Mouse (Mus musculus): ENCODE data around the gene Hmgcl. TPM values are rescaled to one million over a fixed set of nuclear protein-coding genes. Genes with fewer than 3 reads are reported as not detected.

The Hmgcl gene
- polyA plus RNA-seq, 1 experiment from 2014 or later = 57.6 TPM

DNA sequence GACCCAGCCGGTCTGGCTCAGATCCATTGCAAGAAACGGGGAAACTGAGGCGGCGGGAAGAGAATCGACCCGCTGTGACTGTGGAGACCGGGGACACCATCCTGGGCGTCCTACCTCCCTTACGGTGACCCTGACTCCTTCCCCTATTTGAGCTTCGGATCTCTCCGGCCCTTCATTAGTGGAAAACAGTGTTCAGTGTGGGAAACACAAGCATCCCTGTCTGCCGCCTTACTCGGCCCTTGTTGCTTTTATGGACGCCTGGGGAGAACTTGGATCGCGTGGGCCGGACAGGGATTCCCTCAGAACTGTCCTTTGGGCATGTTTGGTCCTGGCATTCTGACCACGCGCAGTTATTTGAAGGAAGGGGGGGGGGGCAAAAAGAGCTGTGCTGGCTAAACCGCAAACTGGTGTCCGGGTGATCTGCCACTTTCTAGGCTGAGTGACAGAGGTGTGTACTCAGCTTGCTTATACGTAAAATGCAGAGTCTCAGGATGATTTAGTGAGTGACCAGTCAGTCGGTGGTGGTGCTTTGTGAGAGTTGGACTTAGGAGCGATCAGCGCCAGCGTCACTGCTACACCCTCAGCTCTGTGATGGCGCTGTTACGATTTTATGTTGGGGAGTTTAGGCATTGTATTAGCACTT, 532 bp downstream of the Hmgcl start:
- Histone ChIP-seq H3K4me3 (replicated peaks; ENCODE audit: low read depth, low read length) (peak overlapping the region; percentile 72), H3K9ac (replicated peaks; ENCODE audit: low read length) (peak overlapping the region; percentile 68), H3K27me3 (ENCODE audit: control insufficient read depth, insufficient read depth, low read length) (no peaks in the 10 kb centered on the region), H3K4me2 (ENCODE audit: low read length) (peak overlapping the region; percentile 65), H3K36me3 (ENCODE audit: control insufficient read depth, insufficient read depth, low read length) (peaks cover 9% of the 10 kb centered on the region), H3K27ac (replicated peaks; ENCODE audit: low read depth, low read length) (peak overlapping the region; percentile 58), H3K9me3 (ENCODE audit: control insufficient read depth, low read length) (no peaks in the 10 kb centered on the region), H3K4me1 (ENCODE audit: control insufficient read depth, insufficient read depth, low read length) (no peaks in the 10 kb centered on the region)
- DNase-seq (peak; percentile 37), ATAC-seq (ENCODE audit: low FRiP score, low TSS enrichment) (peak; percentile 62; the same call in 1 of the 2 replicates)
- WGBS = 2% methylated on average over 28 of the region's 28 CpGs

DNA sequence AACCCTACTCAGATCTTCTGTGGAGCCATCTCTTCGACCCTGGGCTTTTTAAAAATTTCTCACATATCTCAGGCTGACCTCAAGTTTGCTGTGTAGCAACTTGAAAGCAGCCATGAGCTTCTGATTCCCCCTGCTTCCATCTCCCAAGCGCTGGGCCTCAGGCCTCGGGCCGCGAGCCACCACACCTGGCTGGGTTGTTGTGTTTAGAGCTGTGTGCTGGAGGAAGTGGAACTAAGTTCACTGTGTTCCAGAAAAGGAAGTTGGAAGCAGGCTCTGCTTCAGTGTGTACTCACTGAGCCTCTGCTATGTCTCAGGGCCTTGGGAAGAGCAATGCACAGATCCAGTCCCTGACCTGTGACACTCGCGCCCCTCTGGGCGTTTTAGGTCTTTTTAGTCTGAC, 1.9 kb downstream of the Hmgcl start:
- WGBS = 96% methylated on average over 8 of the region's 8 CpGs
- no peaks in the 10 kb centered on the region for H3K9me3 ChIP-seq (ENCODE audit: control insufficient read depth, low read length)
- H3K36me3 ChIP-seq (ENCODE audit: control insufficient read depth, insufficient read depth, low read length) = peaks cover 18% of the 10 kb centered on the region
- no peak overlapping the region for H3K9ac ChIP-seq (replicated peaks; ENCODE audit: low read length)
- no peaks in the 10 kb centered on the region for H3K4me1 ChIP-seq (ENCODE audit: control insufficient read depth, insufficient read depth, low read length)
- H3K27me3 ChIP-seq (ENCODE audit: control insufficient read depth, insufficient read depth, low read length) = no peaks in the 10 kb centered on the region
- no peak overlapping the region for H3K27ac ChIP-seq (replicated peaks; ENCODE audit: low read depth, low read length)
- no peak overlapping the region for H3K4me2 ChIP-seq (ENCODE audit: low read length)
- DNase-seq = no peak
- H3K4me3 ChIP-seq (replicated peaks; ENCODE audit: low read depth, low read length) = no peak overlapping the region
- no peak for ATAC-seq (ENCODE audit: low FRiP score, low TSS enrichment)

DNA sequence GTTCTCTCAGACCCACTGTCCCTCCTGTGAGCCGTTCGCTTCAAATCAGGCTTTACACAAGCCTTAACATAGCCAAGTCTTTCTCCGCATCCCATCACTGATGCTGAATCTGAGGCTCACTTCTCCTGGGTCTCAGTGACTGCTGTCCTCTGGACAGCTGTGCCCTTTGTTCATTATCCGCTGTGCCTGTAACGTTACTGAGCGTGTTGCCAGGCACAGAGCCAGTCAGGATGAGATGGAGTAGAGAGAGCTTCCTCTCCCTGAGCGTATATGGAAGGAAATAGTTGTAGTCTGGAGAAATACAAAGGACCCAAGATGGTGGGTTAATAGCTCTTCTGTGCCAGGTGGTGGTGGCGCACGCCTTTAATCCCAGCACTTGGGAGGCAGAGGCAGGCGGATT, 3.2 kb downstream of the Hmgcl start:
- H3K4me1 ChIP-seq (ENCODE audit: control insufficient read depth, insufficient read depth, low read length) = no peaks in the 10 kb centered on the region
- no peak overlapping the region for H3K4me2 ChIP-seq (ENCODE audit: low read length)
- H3K9ac ChIP-seq (replicated peaks; ENCODE audit: low read length) = no peak overlapping the region
- DNase-seq (no peak), ATAC-seq (ENCODE audit: low FRiP score, low TSS enrichment) (no peak)
- H3K9me3 ChIP-seq (ENCODE audit: control insufficient read depth, low read length) = no peaks in the 10 kb centered on the region
- H3K27me3 ChIP-seq (ENCODE audit: control insufficient read depth, insufficient read depth, low read length) = no peaks in the 10 kb centered on the region
- WGBS = 87% methylated on average over 10 of the region's 10 CpGs
- H3K36me3 ChIP-seq (ENCODE audit: control insufficient read depth, insufficient read depth, low read length) = peaks cover 20% of the 10 kb centered on the region
- no peak overlapping the region for H3K4me3 ChIP-seq (replicated peaks; ENCODE audit: low read depth, low read length)
- no peak overlapping the region for H3K27ac ChIP-seq (replicated peaks; ENCODE audit: low read depth, low read length)

DNA sequence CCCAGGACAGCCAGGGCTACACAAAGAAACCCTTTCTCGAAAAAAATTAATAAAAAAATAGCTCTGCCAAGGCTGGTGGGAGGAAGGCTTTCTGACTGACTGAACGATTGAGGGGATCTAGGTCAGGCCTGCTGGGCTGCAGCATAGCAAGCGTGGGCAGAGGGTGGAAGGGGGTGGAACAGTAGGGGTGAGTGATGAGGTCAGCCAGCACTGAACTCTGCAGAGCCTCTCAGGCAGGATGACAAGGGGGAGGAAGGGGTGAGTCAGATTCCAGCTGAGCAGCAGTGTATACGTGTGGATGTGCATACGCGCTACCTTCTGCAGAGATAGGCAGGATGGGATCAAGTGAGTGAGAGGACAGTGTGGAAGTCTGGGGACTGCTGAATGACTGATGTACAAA, 3.7 kb downstream of the Hmgcl start:
- Histone ChIP-seq H3K27me3 (ENCODE audit: control insufficient read depth, insufficient read depth, low read length) (no peaks in the 10 kb centered on the region), H3K4me1 (ENCODE audit: control insufficient read depth, insufficient read depth, low read length) (no peaks in the 10 kb centered on the region), H3K4me3 (replicated peaks; ENCODE audit: low read depth, low read length) (no peak overlapping the region), H3K9me3 (ENCODE audit: control insufficient read depth, low read length) (no peaks in the 10 kb centered on the region), H3K27ac (replicated peaks; ENCODE audit: low read depth, low read length) (no peak overlapping the region), H3K36me3 (ENCODE audit: control insufficient read depth, insufficient read depth, low read length) (peaks cover 23% of the 10 kb centered on the region), H3K4me2 (ENCODE audit: low read length) (no peak overlapping the region), H3K9ac (replicated peaks; ENCODE audit: low read length) (no peak overlapping the region)
- ATAC-seq (ENCODE audit: low FRiP score, low TSS enrichment) (no peak), DNase-seq (no peak)
- 73% methylated on average over 6 of the region's 6 CpGs for WGBS

DNA sequence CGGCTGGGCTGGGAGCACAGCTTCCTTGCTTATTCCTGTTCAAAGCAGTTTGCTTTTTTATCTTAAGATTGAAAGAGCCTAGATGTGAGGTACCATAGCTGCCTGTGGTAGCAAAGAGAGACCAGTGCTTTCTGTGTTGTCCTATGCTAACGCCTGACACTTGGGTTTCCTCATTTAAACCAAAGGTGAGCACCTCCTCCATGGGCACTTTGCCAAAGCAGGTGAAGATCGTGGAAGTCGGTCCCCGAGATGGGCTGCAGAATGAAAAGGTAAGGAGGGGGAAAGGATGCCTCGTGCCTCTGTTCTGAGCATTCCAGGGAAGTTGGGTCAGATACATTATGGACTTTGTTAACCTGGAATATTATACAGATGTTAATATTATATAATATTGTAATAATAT, 4.1 kb downstream of the Hmgcl start:
- H3K27ac ChIP-seq (replicated peaks; ENCODE audit: low read depth, low read length) = no peak overlapping the region
- no peaks in the 10 kb centered on the region for H3K9me3 ChIP-seq (ENCODE audit: control insufficient read depth, low read length)
- no peaks in the 10 kb centered on the region for H3K4me1 ChIP-seq (ENCODE audit: control insufficient read depth, insufficient read depth, low read length)
- H3K4me2 ChIP-seq (ENCODE audit: low read length) = no peak overlapping the region
- WGBS = 92% methylated on average over 6 of the region's 6 CpGs
- H3K9ac ChIP-seq (replicated peaks; ENCODE audit: low read length) = no peak overlapping the region
- peaks cover 28% of the 10 kb centered on the region for H3K36me3 ChIP-seq (ENCODE audit: control insufficient read depth, insufficient read depth, low read length)
- no peaks in the 10 kb centered on the region for H3K27me3 ChIP-seq (ENCODE audit: control insufficient read depth, insufficient read depth, low read length)
- DNase-seq = no peak
- H3K4me3 ChIP-seq (replicated peaks; ENCODE audit: low read depth, low read length) = no peak overlapping the region
- no peak for ATAC-seq (ENCODE audit: low FRiP score, low TSS enrichment)

DNA sequence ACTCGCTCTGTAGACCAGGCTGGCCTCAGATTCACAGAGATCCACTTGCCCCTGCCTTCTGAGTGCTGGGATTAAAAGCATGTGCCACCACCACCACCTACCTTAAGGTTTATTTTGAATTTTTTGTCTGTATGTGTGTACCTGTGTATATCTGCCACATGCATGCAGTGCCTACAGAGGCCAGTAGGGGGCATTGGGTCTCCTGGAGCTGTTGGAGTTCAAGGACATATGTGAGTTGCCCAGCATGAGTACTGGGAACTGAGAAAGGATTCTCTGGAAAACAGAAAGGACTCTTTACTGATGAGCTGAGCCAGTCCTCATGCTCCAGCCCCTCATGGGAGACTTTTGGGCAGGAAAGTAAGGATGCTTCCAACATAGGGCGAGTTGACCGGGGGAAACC, 5.3 kb downstream of the Hmgcl start:
- Histone ChIP-seq H3K27me3 (ENCODE audit: control insufficient read depth, insufficient read depth, low read length) (no peaks in the 10 kb centered on the region), H3K27ac (replicated peaks; ENCODE audit: low read depth, low read length) (no peak overlapping the region), H3K4me1 (ENCODE audit: control insufficient read depth, insufficient read depth, low read length) (no peaks in the 10 kb centered on the region), H3K4me2 (ENCODE audit: low read length) (no peak overlapping the region), H3K4me3 (replicated peaks; ENCODE audit: low read depth, low read length) (no peak overlapping the region), H3K36me3 (ENCODE audit: control insufficient read depth, insufficient read depth, low read length) (peaks cover 34% of the 10 kb centered on the region), H3K9me3 (ENCODE audit: control insufficient read depth, low read length) (no peaks in the 10 kb centered on the region), H3K9ac (replicated peaks; ENCODE audit: low read length) (no peak overlapping the region)
- DNase-seq (no peak), ATAC-seq (ENCODE audit: low FRiP score, low TSS enrichment) (no peak)
- 98% methylated on average over 3 of the region's 3 CpGs for WGBS

DNA sequence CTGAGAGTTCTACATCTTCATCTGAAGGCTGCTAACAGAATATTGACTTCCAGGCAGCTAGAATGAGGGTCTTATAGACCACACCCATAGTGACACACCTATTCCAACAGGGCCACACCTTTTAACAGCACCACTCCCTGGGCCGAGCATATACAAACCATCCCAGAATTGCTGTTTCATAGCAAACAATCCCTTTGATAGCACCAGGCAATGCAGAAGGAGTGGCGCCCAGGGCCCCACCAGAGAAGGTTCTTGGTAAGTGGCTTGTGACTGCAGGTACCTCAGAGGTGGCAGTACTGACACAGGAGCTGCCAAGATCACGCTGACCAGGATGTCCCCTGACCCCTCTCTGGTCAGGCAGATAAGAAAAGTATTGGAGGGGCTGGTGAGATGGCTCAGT, 6.9 kb downstream of the Hmgcl start:
- ATAC-seq (ENCODE audit: low FRiP score, low TSS enrichment) = no peak
- Histone ChIP-seq H3K27ac (replicated peaks; ENCODE audit: low read depth, low read length) (no peak overlapping the region), H3K9ac (replicated peaks; ENCODE audit: low read length) (no peak overlapping the region), H3K27me3 (ENCODE audit: control insufficient read depth, insufficient read depth, low read length) (no peaks in the 10 kb centered on the region), H3K4me2 (ENCODE audit: low read length) (no peak overlapping the region), H3K9me3 (ENCODE audit: control insufficient read depth, low read length) (no peaks in the 10 kb centered on the region), H3K4me3 (replicated peaks; ENCODE audit: low read depth, low read length) (no peak overlapping the region), H3K36me3 (ENCODE audit: control insufficient read depth, insufficient read depth, low read length) (peaks cover 41% of the 10 kb centered on the region), H3K4me1 (ENCODE audit: control insufficient read depth, insufficient read depth, low read length) (no peaks in the 10 kb centered on the region)
- 92% methylated on average over 3 of the region's 3 CpGs for WGBS
- no peak for DNase-seq

DNA sequence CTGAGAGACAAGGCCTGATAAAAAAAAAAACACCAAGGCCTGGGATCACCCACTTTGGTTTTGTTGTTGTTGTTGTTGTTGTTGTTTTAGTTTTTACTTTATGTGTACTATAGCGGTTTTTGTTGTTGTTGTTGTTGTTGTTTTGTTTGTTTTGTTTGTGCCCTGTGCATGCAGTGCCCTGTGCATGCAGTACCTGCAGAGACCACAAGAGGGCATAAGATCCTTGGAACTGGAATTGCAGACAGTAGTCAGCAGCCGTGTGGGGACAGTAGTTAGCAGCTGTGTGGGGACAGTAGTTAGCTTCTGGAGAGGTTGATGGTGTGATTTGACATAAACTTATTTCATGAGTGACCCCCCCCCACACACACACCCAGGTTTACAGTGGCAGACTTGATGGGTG, 8.0 kb downstream of the Hmgcl start:
- ATAC-seq (ENCODE audit: low FRiP score, low TSS enrichment) = no peak; the same call in 1 of the 2 replicates
- no peak overlapping the region for H3K4me2 ChIP-seq (ENCODE audit: low read length)
- no peaks in the 10 kb centered on the region for H3K4me1 ChIP-seq (ENCODE audit: control insufficient read depth, insufficient read depth, low read length)
- no peak overlapping the region for H3K9ac ChIP-seq (replicated peaks; ENCODE audit: low read length)
- DNase-seq = peak; percentile 88
- H3K27ac ChIP-seq (replicated peaks; ENCODE audit: low read depth, low read length) = no peak overlapping the region
- H3K27me3 ChIP-seq (ENCODE audit: control insufficient read depth, insufficient read depth, low read length) = no peaks in the 10 kb centered on the region
- no peaks in the 10 kb centered on the region for H3K9me3 ChIP-seq (ENCODE audit: control insufficient read depth, low read length)
- H3K4me3 ChIP-seq (replicated peaks; ENCODE audit: low read depth, low read length) = no peak overlapping the region
- 13% methylated on average over 2 of the region's 2 CpGs for WGBS
- peaks cover 50% of the 10 kb centered on the region for H3K36me3 ChIP-seq (ENCODE audit: control insufficient read depth, insufficient read depth, low read length)

DNA sequence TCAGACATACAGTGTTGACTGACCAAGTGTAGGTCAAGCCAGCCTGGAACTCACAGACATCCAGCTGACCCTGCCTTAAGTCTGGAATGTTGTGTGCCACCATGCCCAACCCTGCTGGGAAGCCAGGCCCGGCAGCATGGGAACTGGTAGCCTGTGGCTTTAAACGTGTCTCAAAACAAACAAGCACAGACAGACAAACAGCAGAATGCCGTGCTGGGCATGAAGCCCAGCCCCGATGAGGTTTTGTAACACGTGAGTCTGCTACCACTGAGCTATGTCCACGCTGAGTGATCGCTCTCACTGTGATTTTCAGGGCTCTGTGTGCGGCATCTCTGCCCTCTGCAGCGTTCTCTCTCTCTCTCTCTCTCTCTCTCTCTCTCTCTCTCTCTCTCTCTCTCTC, 9.6 kb downstream of the Hmgcl start:
- H3K36me3 ChIP-seq (ENCODE audit: control insufficient read depth, insufficient read depth, low read length) = peaks cover 63% of the 10 kb centered on the region

More for the DNA sequence above, 9.6 kb downstream of the Hmgcl start:
- no peak overlapping the region for H3K27ac ChIP-seq (replicated peaks; ENCODE audit: low read depth, low read length)
- 88% methylated on average over 9 of the region's 9 CpGs for WGBS
- DNase-seq (no peak), ATAC-seq (ENCODE audit: low FRiP score, low TSS enrichment) (no peak)
- no peaks in the 10 kb centered on the region for H3K27me3 ChIP-seq (ENCODE audit: control insufficient read depth, insufficient read depth, low read length)
- H3K4me3 ChIP-seq (replicated peaks; ENCODE audit: low read depth, low read length) = no peak overlapping the region
- no peaks in the 10 kb centered on the region for H3K9me3 ChIP-seq (ENCODE audit: control insufficient read depth, low read length)
- H3K4me2 ChIP-seq (ENCODE audit: low read length) = no peak overlapping the region
- no peaks in the 10 kb centered on the region for H3K4me1 ChIP-seq (ENCODE audit: control insufficient read depth, insufficient read depth, low read length)
- no peak overlapping the region for H3K9ac ChIP-seq (replicated peaks; ENCODE audit: low read length)
